Mouse (Mus musculus) kidney, postnatal 0 days (tissue): ENCODE data around the gene Vps45. TPM values are rescaled to one million over a fixed set of nuclear protein-coding genes. Genes with fewer than 3 reads are reported as not detected.

Experiments used
- ATAC-seq: fragments of 200-750 bp; cut with Nextera tagmentation; replicated peaks from 2 replicates; pipeline ENCODE4 v1.8.0; 2017; ENCODE audit warnings: low read depth, moderate number of reproducible peaks, moderate TSS enrichment, moderate library complexity; ENCODE audit not compliant: low FRiP score
- DNase-seq: peaks from one replicate; pipeline ENCODE4 v3.0.0-alpha.2; 2016; ENCODE audit warnings: low spot score
- H3K27ac ChIP-seq: fragments of 300-500 bp; sonication (generic); 2 replicates; pipeline ENCODE4 v1.5.1; 2014; ENCODE audit warnings: mild to moderate bottlenecking
- H3K27me3 ChIP-seq: fragments of 300-500 bp; sonication (generic); 2 replicates; pipeline ENCODE4 v1.6.1; 2014; ENCODE audit warnings: low read length, mixed read lengths; ENCODE audit not compliant: insufficient read depth
- H3K36me3 ChIP-seq: fragments of 300-500 bp; sonication (generic); 2 replicates; pipeline ENCODE4 v1.6.1; 2014; ENCODE audit warnings: low read length, mixed read lengths; ENCODE audit not compliant: insufficient read depth
- H3K4me1 ChIP-seq: fragments of 300-500 bp; sonication (generic); replicated peaks from 2 replicates; pipeline ENCODE4 v1.6.1; 2014; ENCODE audit warnings: antibody characterized with exemption, low read length, mixed read lengths; ENCODE audit not compliant: insufficient read depth
- H3K4me2 ChIP-seq: fragments of 300-500 bp; sonication (generic); 2 replicates; pipeline ENCODE4 v1.6.1; 2014; ENCODE audit warnings: mild to moderate bottlenecking, low read length, moderate library complexity, mixed read lengths
- H3K4me3 ChIP-seq: fragments of 300-500 bp; sonication (generic); replicated peaks from 2 replicates; pipeline ENCODE4 v1.5.1; 2014; ENCODE audit warnings: low read depth, low read length
- H3K9ac ChIP-seq: fragments of 300-500 bp; sonication (generic); 2 replicates; pipeline ENCODE4 v1.6.1; 2014; ENCODE audit warnings: low read depth, low read length
- H3K9me3 ChIP-seq: fragments of 300-500 bp; sonication (generic); replicated peaks from 2 replicates; pipeline ENCODE4 v1.6.1; 2016; ENCODE audit warnings: low read length, inconsistent platforms, mixed read lengths
- CTCF ChIP-seq: IDR thresholded peaks from 2 replicates; pipeline ENCODE4 v1.5.1; 2016; ENCODE audit warnings: antibody characterized with exemption, low read depth, mild to moderate bottlenecking, moderate library complexity
- WGBS: fragments of 180-500 bp; shearing (Covaris S2); extraction: QIAGEN DNeasy Blood & Tissue Kit; methylation state at CpG from one replicate; pipeline ENCODE4 v1.1.7; 2014; 5-methylcytosine and 5-hydroxymethylcytosine counted together
- polyA plus RNA-seq: library from polyadenylated mRNA; unstranded; fragments of >200 nt; fragmentation: Nextera tagmentation; extraction: Ambion mirVana; gene quantifications from 2 replicates; pipeline ENCODE4 v1.2.1, GENCODE M21; 2015

Vps45 gene
- polyA plus RNA-seq, 1 experiment from 2014 or later: 41.9 TPM

DNA sequence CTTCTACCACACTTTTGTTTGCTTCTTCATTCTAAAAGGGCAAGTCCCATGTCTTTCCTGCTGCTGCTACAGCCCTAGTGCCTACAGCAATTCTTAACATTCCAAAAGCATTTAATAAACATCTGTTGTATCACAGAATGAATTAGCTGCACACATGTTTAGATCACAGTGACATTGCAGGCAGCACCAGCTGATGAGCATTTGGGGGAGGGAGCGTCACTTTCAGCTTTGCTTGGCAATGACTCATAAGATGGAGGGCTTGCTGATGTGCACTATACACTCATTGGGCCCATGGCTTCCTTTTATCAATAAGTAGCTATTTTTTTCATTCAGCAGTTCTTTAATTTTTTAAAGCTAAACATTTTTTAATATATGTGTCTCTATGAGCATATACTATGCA is 30.4 kb downstream of the Vps45 start:
- H3K4me3 ChIP-seq: no peak overlapping the region
- H3K9me3 ChIP-seq: no peaks in the 10 kb centered on the region
- H3K27me3 ChIP-seq: no peaks in the 10 kb centered on the region
- peaks cover 3% of the 10 kb centered on the region; the same call in 1 of the 2 replicates for H3K36me3 ChIP-seq
- no peak overlapping the region for H3K4me2 ChIP-seq
- no peak for ATAC-seq
- 82% methylated on average over 1 of the region's 1 CpGs for WGBS
- no peaks in the 10 kb centered on the region for H3K4me1 ChIP-seq
- no peak overlapping the region for H3K27ac ChIP-seq
- peak; percentile 43 for DNase-seq
- TF ChIP-seq CTCF: no peak
- no peak overlapping the region for H3K9ac ChIP-seq

DNA sequence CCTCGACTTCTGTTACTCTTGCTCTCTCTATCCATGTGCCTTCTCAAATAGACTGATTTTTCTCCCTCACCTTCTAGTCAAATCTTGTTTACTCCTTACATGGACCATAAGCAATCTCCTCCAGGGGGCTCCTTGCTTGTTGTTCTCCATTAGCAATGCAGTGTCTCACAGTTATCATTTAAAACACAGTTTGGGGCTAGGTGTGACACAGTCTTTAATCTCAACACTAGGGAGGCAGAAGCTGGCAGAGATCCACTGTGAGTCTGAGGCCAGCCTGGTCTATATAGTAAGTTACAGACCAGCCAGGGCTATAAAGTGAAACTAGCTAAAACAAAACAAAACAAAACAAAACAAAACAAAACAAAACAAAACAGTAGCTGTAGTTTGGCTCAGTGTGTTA is 31.1 kb downstream of the Vps45 start:
- no peak for TF ChIP-seq CTCF
- Histone ChIP-seq H3K9me3 (no peaks in the 10 kb centered on the region), H3K9ac (no peak overlapping the region), H3K27ac (no peak overlapping the region), H3K36me3 (no peaks in the 10 kb centered on the region), H3K4me1 (no peaks in the 10 kb centered on the region), H3K4me3 (no peak overlapping the region), H3K27me3 (no peaks in the 10 kb centered on the region), H3K4me2 (no peak overlapping the region)
- no peak for DNase-seq
- 83% methylated on average over 1 of the region's 1 CpGs for WGBS
- no peak for ATAC-seq

GRCm38 (mm10) chr3:96021421-96022128 is 36.7 kb downstream of the Vps45 start:
- Histone ChIP-seq H3K9me3 (no peaks in the 10 kb centered on the region), H3K27me3 (no peaks in the 10 kb centered on the region), H3K4me2 (no peak overlapping the region), H3K4me3 (no peak overlapping the region), H3K9ac (no peak overlapping the region), H3K4me1 (no peaks in the 10 kb centered on the region), H3K27ac (no peak overlapping the region), H3K36me3 (no peaks in the 10 kb centered on the region)
- DNase-seq (no peak), ATAC-seq (no peak)
- no peak for TF ChIP-seq CTCF
- 70% methylated on average over 5 of the region's 5 CpGs for WGBS

DNA sequence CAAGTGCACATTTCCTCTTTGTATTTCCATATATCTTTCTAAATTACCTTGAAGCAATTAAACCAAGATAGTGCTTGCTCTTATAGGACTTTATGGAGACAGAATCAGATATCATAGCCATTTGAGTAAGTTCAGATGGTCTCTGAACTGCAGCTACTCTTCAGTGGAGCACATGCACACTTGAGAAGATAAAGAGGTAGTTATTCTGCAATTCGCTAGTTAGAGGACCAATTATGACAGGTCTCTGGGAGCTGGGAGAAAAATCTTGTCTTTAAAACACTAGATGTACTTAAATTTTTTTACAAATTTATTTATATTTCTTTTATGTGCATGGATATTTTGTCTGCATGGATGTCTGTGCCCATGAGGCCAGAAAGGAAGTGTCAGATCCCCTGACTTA is 37.5 kb downstream of the Vps45 start:
- no peak for DNase-seq
- no peaks in the 10 kb centered on the region for H3K36me3 ChIP-seq
- H3K4me3 ChIP-seq: no peak overlapping the region
- no peaks in the 10 kb centered on the region for H3K4me1 ChIP-seq
- no peak overlapping the region for H3K9ac ChIP-seq
- H3K4me2 ChIP-seq: no peak overlapping the region
- no peak for ATAC-seq
- H3K27ac ChIP-seq: no peak overlapping the region
- H3K27me3 ChIP-seq: no peaks in the 10 kb centered on the region
- H3K9me3 ChIP-seq: no peaks in the 10 kb centered on the region
- 97% methylated on average over 1 of the region's 1 CpGs for WGBS
- no peak for TF ChIP-seq CTCF

DNA sequence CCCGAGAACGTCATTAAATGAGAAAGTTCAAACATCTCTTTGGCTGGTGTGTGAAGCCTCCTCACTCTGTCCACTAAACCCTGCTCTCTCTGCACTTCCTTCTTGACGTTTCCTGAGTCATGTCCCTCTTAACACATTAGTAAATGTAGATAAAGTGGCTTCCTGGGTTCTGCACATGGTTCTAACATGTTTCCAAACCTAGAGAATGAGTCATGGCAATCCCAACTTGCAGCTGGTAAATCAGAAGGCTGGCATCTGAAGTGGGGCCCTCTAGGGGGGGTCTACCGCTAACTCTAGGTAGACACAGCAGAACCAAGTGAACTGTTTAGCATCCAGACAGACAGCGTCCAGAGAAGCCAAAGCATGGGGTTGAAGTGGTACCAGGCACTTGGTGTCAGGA is 40.8 kb downstream of the Vps45 start:
- Histone ChIP-seq H3K9me3 (no peaks in the 10 kb centered on the region), H3K4me1 (no peaks in the 10 kb centered on the region), H3K4me2 (no peak overlapping the region), H3K27me3 (no peaks in the 10 kb centered on the region), H3K36me3 (no peaks in the 10 kb centered on the region), H3K4me3 (no peak overlapping the region), H3K9ac (no peak overlapping the region), H3K27ac (no peak overlapping the region)
- 72% methylated on average over 5 of the region's 5 CpGs for WGBS
- DNase-seq (no peak), ATAC-seq (no peak)
- TF ChIP-seq CTCF: no peak

- WGBS: 96% methylated on average over 2 of the region's 2 CpGs
- no peaks in the 10 kb centered on the region for H3K36me3 ChIP-seq
- ATAC-seq (no peak), DNase-seq (no peak)
- H3K4me3 ChIP-seq: no peak overlapping the region
- H3K27ac ChIP-seq: no peak overlapping the region
- no peaks in the 10 kb centered on the region for H3K27me3 ChIP-seq
- TF ChIP-seq CTCF: no peak
- no peaks in the 10 kb centered on the region for H3K9me3 ChIP-seq
- H3K4me2 ChIP-seq: no peak overlapping the region
- no peaks in the 10 kb centered on the region for H3K4me1 ChIP-seq
- H3K9ac ChIP-seq: no peak overlapping the region
These were observed 41.9 kb downstream of the Vps45 start for GRCm38 (mm10) chr3:96016257-96016889.

- no peaks in the 10 kb centered on the region for H3K4me1 ChIP-seq
- no peak for TF ChIP-seq CTCF
- no peak for ATAC-seq
- 89% methylated on average over 2 of the region's 2 CpGs for WGBS
- no peak overlapping the region for H3K4me2 ChIP-seq
- no peaks in the 10 kb centered on the region for H3K36me3 ChIP-seq
- no peak overlapping the region for H3K27ac ChIP-seq
- no peak overlapping the region for H3K4me3 ChIP-seq
- DNase-seq: no peak
- no peaks in the 10 kb centered on the region for H3K27me3 ChIP-seq
- no peak overlapping the region for H3K9ac ChIP-seq
- no peaks in the 10 kb centered on the region for H3K9me3 ChIP-seq
These were observed 42.6 kb downstream of the Vps45 start for GRCm38 (mm10) chr3:96015681-96016080.
